Mouse (Mus musculus): ENCODE results near the gene Zcchc10. TPM values are rescaled to one million over a fixed set of nuclear protein-coding genes. Genes with fewer than 3 reads are reported as not detected.

The Zcchc10 gene
- polyA plus RNA-seq, 1 experiment from 2014 or later: 23.2 TPM

DNA sequence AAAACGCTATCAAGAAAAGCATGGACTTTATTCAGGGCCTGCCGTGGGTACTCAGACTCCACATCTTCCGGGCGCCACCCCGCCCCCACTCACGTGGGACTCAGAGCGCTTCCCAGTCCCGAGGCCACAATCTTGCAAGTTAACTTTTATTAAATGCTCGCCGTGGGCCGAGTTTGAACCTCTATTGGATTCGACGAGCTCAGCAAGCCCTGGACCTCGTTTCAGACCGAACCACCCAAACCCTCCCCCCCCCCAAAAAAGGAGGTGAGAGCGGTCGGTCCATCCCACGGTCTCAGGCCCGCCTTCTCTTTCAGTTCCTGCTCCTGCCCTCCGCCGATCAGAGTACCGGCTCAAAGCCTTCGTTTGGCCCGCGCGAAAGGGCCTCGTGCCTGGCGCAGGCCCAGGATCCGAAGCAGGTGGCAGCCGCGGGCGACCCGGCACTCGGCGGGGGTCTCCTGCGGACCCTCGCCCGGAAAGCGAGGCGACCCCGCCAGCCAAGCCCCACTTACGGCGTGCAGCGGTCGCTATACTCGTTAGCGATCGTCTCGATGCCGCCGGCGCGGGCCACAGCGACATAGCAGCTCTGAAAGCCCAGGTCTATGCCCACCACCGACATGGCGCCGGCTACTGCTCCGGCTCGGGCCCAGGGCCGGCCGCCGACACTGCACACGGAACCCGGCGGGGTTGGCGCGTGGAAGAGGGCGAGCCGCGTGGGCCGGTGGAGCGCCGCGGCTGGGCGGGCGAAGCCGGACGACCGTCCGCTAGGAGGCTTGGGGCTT lies 24.7 kb upstream of the Zcchc10 start:
- Histone ChIP-seq H3K4me3 (ENCODE audit: low read length) (peak overlapping the region; percentile 96), H3K4me1 (replicated peaks; ENCODE audit: control insufficient read depth, insufficient read depth, low read length) (peaks cover 22% of the 10 kb centered on the region), H3K4me2 (ENCODE audit: low read depth, low read length) (peak overlapping the region; percentile 70), H3K27me3 (ENCODE audit: control insufficient read depth, insufficient read depth, low read depth, low read length) (no peaks in the 10 kb centered on the region), H3K27ac (ENCODE audit: low read length) (peak overlapping the region; percentile 99), H3K9ac (ENCODE audit: low read length) (peak overlapping the region; percentile 97), H3K36me3 (ENCODE audit: control insufficient read depth, insufficient read depth, low read length) (no peaks in the 10 kb centered on the region), H3K9me3 (ENCODE audit: control insufficient read depth, low read length) (no peaks in the 10 kb centered on the region)
- ATAC-seq (ENCODE audit: low read depth): peak; percentile 66
- under 1% methylated on average over 80 of the region's 80 CpGs for WGBS

GRCm38 (mm10) chr11:53300330-53301166 lies 23.9 kb upstream of the Zcchc10 start, which contains the start of gene Hspa4:
Gene Hspa4 (minus strand): TSS chr11:53300457.
- WGBS: under 1% methylated on average over 58 of the region's 58 CpGs
- H3K27ac ChIP-seq (ENCODE audit: low read length): peak within 1 kb of the TSS; percentile 99
- peak within 1 kb of the TSS; percentile 96 for H3K4me3 ChIP-seq (ENCODE audit: low read length)
- no peaks in the 10 kb centered on the region for H3K9me3 ChIP-seq (ENCODE audit: control insufficient read depth, low read length)
- peak; percentile 98 for ATAC-seq (ENCODE audit: low read depth)
- no peaks in the 10 kb centered on the region for H3K27me3 ChIP-seq (ENCODE audit: control insufficient read depth, insufficient read depth, low read depth, low read length)
- peak within 1 kb of the TSS; percentile 97 for H3K9ac ChIP-seq (ENCODE audit: low read length)
- H3K4me2 ChIP-seq (ENCODE audit: low read depth, low read length): peak within 1 kb of the TSS; percentile 75
- H3K4me1 ChIP-seq (replicated peaks; ENCODE audit: control insufficient read depth, insufficient read depth, low read length): peaks cover 17% of the 10 kb centered on the region
- H3K36me3 ChIP-seq (ENCODE audit: control insufficient read depth, insufficient read depth, low read length): no peaks in the 10 kb centered on the region

DNA sequence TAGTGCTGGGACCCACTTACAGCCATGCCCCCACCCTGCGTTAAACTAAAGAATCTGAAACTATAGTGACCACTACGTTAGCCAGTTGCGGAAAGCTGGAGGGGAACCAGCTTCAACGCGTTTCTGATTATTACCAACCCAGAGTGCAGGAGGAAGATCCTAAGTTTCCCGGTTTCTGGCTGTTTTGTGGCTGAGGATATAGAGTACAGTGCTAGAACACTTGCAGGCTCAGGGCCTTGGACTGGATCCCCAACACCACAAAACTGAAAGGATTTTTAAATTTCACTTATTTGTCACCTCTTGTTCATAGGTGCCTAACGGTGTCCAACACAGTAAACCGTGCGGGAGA lies 23.3 kb upstream of the Zcchc10 start:
- no peak for ATAC-seq (ENCODE audit: low read depth)
- Histone ChIP-seq H3K36me3 (ENCODE audit: control insufficient read depth, insufficient read depth, low read length) (no peaks in the 10 kb centered on the region), H3K4me3 (ENCODE audit: low read length) (peak overlapping the region; percentile 96), H3K4me2 (ENCODE audit: low read depth, low read length) (peak overlapping the region; percentile 75), H3K4me1 (replicated peaks; ENCODE audit: control insufficient read depth, insufficient read depth, low read length) (peaks cover 17% of the 10 kb centered on the region), H3K9me3 (ENCODE audit: control insufficient read depth, low read length) (no peaks in the 10 kb centered on the region), H3K27ac (ENCODE audit: low read length) (peak overlapping the region; percentile 99), H3K9ac (ENCODE audit: low read length) (peak overlapping the region; percentile 74), H3K27me3 (ENCODE audit: control insufficient read depth, insufficient read depth, low read depth, low read length) (no peaks in the 10 kb centered on the region)
- 44% methylated on average over 9 of the region's 9 CpGs for WGBS

- no peaks in the 10 kb centered on the region for H3K9me3 ChIP-seq (ENCODE audit: control insufficient read depth, low read length)
- ATAC-seq (ENCODE audit: low read depth): no peak
- H3K36me3 ChIP-seq (ENCODE audit: control insufficient read depth, insufficient read depth, low read length): no peaks in the 10 kb centered on the region
- H3K27me3 ChIP-seq (ENCODE audit: control insufficient read depth, insufficient read depth, low read depth, low read length): no peaks in the 10 kb centered on the region
- no peak overlapping the region for H3K9ac ChIP-seq (ENCODE audit: low read length)
- H3K4me2 ChIP-seq (ENCODE audit: low read depth, low read length): no peak overlapping the region
- H3K4me3 ChIP-seq (ENCODE audit: low read length): no peak overlapping the region
- 80% methylated on average over 14 of the region's 14 CpGs for WGBS
- peaks cover 25% of the 10 kb centered on the region for H3K4me1 ChIP-seq (replicated peaks; ENCODE audit: control insufficient read depth, insufficient read depth, low read length)
- no peak overlapping the region for H3K27ac ChIP-seq (ENCODE audit: low read length)
Observed at GRCm38 (mm10) chr11:53304044-53304840, 20.2 kb upstream of the Zcchc10 start.

GRCm38 (mm10) chr11:53306965-53307364 lies 17.5 kb upstream of the Zcchc10 start:
- ATAC-seq (ENCODE audit: low read depth): no peak; the same call in 1 of the 2 replicates
- H3K4me3 ChIP-seq (ENCODE audit: low read length): no peak overlapping the region
- H3K4me1 ChIP-seq (replicated peaks; ENCODE audit: control insufficient read depth, insufficient read depth, low read length): peaks cover 18% of the 10 kb centered on the region
- H3K9ac ChIP-seq (ENCODE audit: low read length): no peak overlapping the region
- H3K36me3 ChIP-seq (ENCODE audit: control insufficient read depth, insufficient read depth, low read length): no peaks in the 10 kb centered on the region
- no peak overlapping the region for H3K4me2 ChIP-seq (ENCODE audit: low read depth, low read length)
- H3K27me3 ChIP-seq (ENCODE audit: control insufficient read depth, insufficient read depth, low read depth, low read length): no peaks in the 10 kb centered on the region
- no peaks in the 10 kb centered on the region for H3K9me3 ChIP-seq (ENCODE audit: control insufficient read depth, low read length)
- peak overlapping the region; percentile 96 for H3K27ac ChIP-seq (ENCODE audit: low read length)
- 21% methylated on average over 2 of the region's 2 CpGs for WGBS

GRCm38 (mm10) chr11:53307558-53308065 lies 16.9 kb upstream of the Zcchc10 start:
- Histone ChIP-seq H3K4me1 (replicated peaks; ENCODE audit: control insufficient read depth, insufficient read depth, low read length) (peaks cover 18% of the 10 kb centered on the region), H3K36me3 (ENCODE audit: control insufficient read depth, insufficient read depth, low read length) (no peaks in the 10 kb centered on the region), H3K4me3 (ENCODE audit: low read length) (no peak overlapping the region), H3K9me3 (ENCODE audit: control insufficient read depth, low read length) (no peaks in the 10 kb centered on the region), H3K9ac (ENCODE audit: low read length) (no peak overlapping the region), H3K4me2 (ENCODE audit: low read depth, low read length) (no peak overlapping the region), H3K27me3 (ENCODE audit: control insufficient read depth, insufficient read depth, low read depth, low read length) (no peaks in the 10 kb centered on the region), H3K27ac (ENCODE audit: low read length) (peak overlapping the region; percentile 96)
- ATAC-seq (ENCODE audit: low read depth): peak; percentile 56
- WGBS: 27% methylated on average over 10 of the region's 10 CpGs

DNA sequence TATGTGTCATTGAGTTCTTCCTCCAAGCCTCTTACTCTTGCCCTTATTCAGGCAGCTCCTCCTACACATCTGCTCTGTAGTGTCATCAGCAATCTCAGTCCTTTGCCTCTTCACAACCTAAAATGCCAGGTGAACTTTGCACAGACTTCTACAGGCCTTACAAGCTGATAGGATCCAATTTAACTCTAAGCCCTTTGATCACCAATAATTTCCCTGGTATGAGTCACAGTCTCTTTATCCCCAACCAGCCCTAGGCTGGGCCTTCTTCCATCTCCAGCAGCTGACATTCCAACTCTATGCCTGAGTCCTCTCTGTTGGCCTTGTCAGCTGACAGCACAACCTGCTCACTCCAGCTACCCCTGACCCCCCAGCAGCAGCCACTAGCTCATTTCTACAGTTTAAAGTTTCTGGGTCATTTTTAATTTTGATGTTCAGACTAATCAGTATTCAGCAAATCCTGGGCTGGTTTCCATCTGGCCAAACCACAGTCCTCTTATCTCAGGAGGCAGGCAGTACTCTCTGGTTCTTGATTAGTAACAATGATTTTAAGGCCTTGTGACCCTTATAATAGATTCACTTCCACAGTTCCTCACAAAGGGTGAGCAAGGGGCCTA lies 16.1 kb upstream of the Zcchc10 start:
- peak overlapping the region; percentile 96 for H3K27ac ChIP-seq (ENCODE audit: low read length)
- peaks cover 18% of the 10 kb centered on the region for H3K4me1 ChIP-seq (replicated peaks; ENCODE audit: control insufficient read depth, insufficient read depth, low read length)
- no peak overlapping the region; the same call in 1 of the 2 replicates for H3K9ac ChIP-seq (ENCODE audit: low read length)
- no peak overlapping the region for H3K4me3 ChIP-seq (ENCODE audit: low read length)
- ATAC-seq (ENCODE audit: low read depth): peak; percentile 80
- H3K4me2 ChIP-seq (ENCODE audit: low read depth, low read length): 0 out of 2 replicates have a peak overlapping the region, but pooled peaks have one; percentile 10
- no peaks in the 10 kb centered on the region for H3K27me3 ChIP-seq (ENCODE audit: control insufficient read depth, insufficient read depth, low read depth, low read length)
- H3K9me3 ChIP-seq (ENCODE audit: control insufficient read depth, low read length): no peaks in the 10 kb centered on the region
- H3K36me3 ChIP-seq (ENCODE audit: control insufficient read depth, insufficient read depth, low read length): no peaks in the 10 kb centered on the region

GRCm38 (mm10) chr11:53308884-53309310 lies 15.6 kb upstream of the Zcchc10 start:
- peak; percentile 90 for ATAC-seq (ENCODE audit: low read depth)
- Histone ChIP-seq H3K36me3 (ENCODE audit: control insufficient read depth, insufficient read depth, low read length) (no peaks in the 10 kb centered on the region), H3K27me3 (ENCODE audit: control insufficient read depth, insufficient read depth, low read depth, low read length) (no peaks in the 10 kb centered on the region), H3K27ac (ENCODE audit: low read length) (peak overlapping the region; percentile 96), H3K4me3 (ENCODE audit: low read length) (no peak overlapping the region), H3K4me1 (replicated peaks; ENCODE audit: control insufficient read depth, insufficient read depth, low read length) (peaks cover 18% of the 10 kb centered on the region), H3K9ac (ENCODE audit: low read length) (no peak overlapping the region), H3K4me2 (ENCODE audit: low read depth, low read length) (no peak overlapping the region), H3K9me3 (ENCODE audit: control insufficient read depth, low read length) (no peaks in the 10 kb centered on the region)
- WGBS: 35% methylated on average over 2 of the region's 2 CpGs

Measured in lung, embryonic 16.5 days (tissue).